Mouse (Mus musculus) ES-CJ7 (cell line): ENCODE results near the gene Fkbp1a.
A peak's percentile ranks its signal among the peaks of the same experiment; 100 is the strongest.

Experiments
- DNase-seq: peaks from one replicate; pipeline ENCODE4 v3.0.0; 2011; ENCODE audit warnings: low read depth, low spot score

Fkbp1a gene

GRCm38 (mm10) chr2:151542323-151543062, at the start of gene Fkbp1a:
Gene Fkbp1a, plus strand, starts transcription at chr2:151542483.
- DNase-seq, result peak; percentile 95

GRCm38 (mm10) chr2:151494035-151494803, 48.1 kb upstream of the Fkbp1a start, which contains the start of gene Nsfl1c:
Gene Nsfl1c, plus strand, starts transcription at chr2:151494182.
- peak; percentile 96 for DNase-seq

GRCm38 (mm10) chr2:151498358-151498757, 43.9 kb upstream of the Fkbp1a start:
- peak; percentile 24 for DNase-seq

GRCm38 (mm10) chr2:151500442-151501007, 41.8 kb upstream of the Fkbp1a start:
- DNase-seq, result no peak

GRCm38 (mm10) chr2:151504226-151504625, 38.1 kb upstream of the Fkbp1a start:
- DNase-seq, result no peak

- no peak for DNase-seq
Measured at GRCm38 (mm10) chr2:151512199-151512598, 30.1 kb upstream of the Fkbp1a start.

GRCm38 (mm10) chr2:151513525-151514285, 28.6 kb upstream of the Fkbp1a start:
- DNase-seq, result no peak

- no peak for DNase-seq
Measured at GRCm38 (mm10) chr2:151519000-151519399, 23.3 kb upstream of the Fkbp1a start.

GRCm38 (mm10) chr2:151524324-151525041, 17.8 kb upstream of the Fkbp1a start:
- DNase-seq, result no peak

- no peak for DNase-seq
Measured at GRCm38 (mm10) chr2:151525520-151525919, 16.8 kb upstream of the Fkbp1a start.

GRCm38 (mm10) chr2:151528066-151528465, 14.2 kb upstream of the Fkbp1a start:
- DNase-seq, result no peak

- DNase-seq, result no peak
Measured at GRCm38 (mm10) chr2:151529169-151529568, 13.1 kb upstream of the Fkbp1a start.

GRCm38 (mm10) chr2:151530378-151531230, 11.7 kb upstream of the Fkbp1a start:
- DNase-seq, result no peak

GRCm38 (mm10) chr2:151533632-151534031, 8.7 kb upstream of the Fkbp1a start:
- no peak for DNase-seq

GRCm38 (mm10) chr2:151535961-151536617, 6.2 kb upstream of the Fkbp1a start:
- DNase-seq, result peak; percentile 58

- DNase-seq, result no peak
Measured at GRCm38 (mm10) chr2:151536618-151536974, 5.7 kb upstream of the Fkbp1a start.

GRCm38 (mm10) chr2:151538646-151539045, 3.6 kb upstream of the Fkbp1a start:
- no peak for DNase-seq

GRCm38 (mm10) chr2:151543063-151543895, 996 bp downstream of the Fkbp1a start:
- peak; percentile 78 for DNase-seq

- DNase-seq, result no peak
Measured at GRCm38 (mm10) chr2:151544673-151545072, 2.4 kb downstream of the Fkbp1a start.
